Mouse (Mus musculus) brain, embryonic 14.5 days (tissue): Measurements from ENCODE around the gene Samd8.

Source experiments
- CTCF ChIP-seq: fragments of 200-500 bp; IDR thresholded peaks from 2 replicates; pipeline ENCODE4 v1.5.1; 2012; ENCODE audit warnings: inconsistent platforms, mild to moderate bottlenecking, moderate library complexity, borderline replicate concordance; ENCODE audit not compliant: insufficient read depth, insufficient read length; ENCODE audit errors: extremely low read depth
- POLR2A ChIP-seq: fragments of 200-500 bp; IDR thresholded peaks from 2 replicates; pipeline ENCODE4 v1.6.1; 2012; ENCODE audit warnings: mild to moderate bottlenecking, inconsistent platforms, borderline replicate concordance; ENCODE audit not compliant: poor library complexity, insufficient read depth, insufficient read length, severe bottlenecking; ENCODE audit errors: extremely low read depth

GRCm38 (mm10) chr14:21711231-21711630, 39.1 kb upstream of the Samd8 start:
- no peak for TF ChIP-seq CTCF
- no peak for TF ChIP-seq POLR2A
